Mouse (Mus musculus) stomach, postnatal 0 days (tissue): ENCODE data around the gene Nfasc.

Experiments
- CTCF ChIP-seq: IDR thresholded peaks from 2 replicates; pipeline ENCODE4 v1.5.1; 2016; ENCODE audit warnings: antibody characterized with exemption, low read depth, mild to moderate bottlenecking, moderate library complexity
- EP300 ChIP-seq: optimal IDR thresholded peaks from 2 replicates; pipeline ENCODE3; 2016; ENCODE audit warnings: antibody characterized with exemption

DNA sequence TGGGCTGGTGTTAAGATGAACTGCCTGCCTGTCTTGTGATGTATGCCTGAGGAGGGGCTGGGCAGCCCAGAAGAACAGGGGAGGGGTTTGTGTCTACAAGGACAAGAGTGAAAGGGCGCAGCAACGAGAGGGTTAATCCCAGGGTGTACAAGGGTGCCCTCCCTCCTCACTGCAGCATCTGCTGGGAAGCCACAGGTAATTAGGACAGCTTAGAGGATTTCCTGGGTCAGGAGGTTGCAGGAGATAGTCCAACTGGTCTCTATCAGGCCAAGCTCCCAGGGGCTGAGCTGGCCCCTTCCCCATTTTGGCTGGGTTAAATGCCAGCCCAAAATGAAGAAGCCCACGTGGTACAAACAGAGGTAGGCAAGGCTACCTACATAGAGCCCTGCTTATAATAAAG is 20.3 kb downstream of the Nfasc start:
- no peak for TF ChIP-seq CTCF
- no peak for TF ChIP-seq EP300
